Mouse (Mus musculus) forebrain, postnatal 0 days (tissue): ENCODE data around the gene Clasp2. TPM values are rescaled to one million over a fixed set of nuclear protein-coding genes. Genes with fewer than 3 reads are reported as not detected.

Experiments used
- ATAC-seq: fragments of 200-750 bp; cut with Nextera tagmentation; 2 replicates; pipeline ENCODE4 v1.8.0; 2017; ENCODE audit warnings: mild to moderate bottlenecking, moderate library complexity
- DNase-seq: peaks from one replicate; pipeline ENCODE4 v3.0.0-alpha.2; 2015
- H3K27ac ChIP-seq: fragments of 300-500 bp; sonication (generic); 2 replicates; pipeline ENCODE4 v1.5.1; 2014; ENCODE audit warnings: low read depth, mild to moderate bottlenecking, antibody characterized with exemption, low read length, moderate library complexity, mixed read lengths
- H3K27me3 ChIP-seq: fragments of 300-500 bp; sonication (generic); 2 replicates; pipeline ENCODE4 v1.6.1; 2014; ENCODE audit warnings: mild to moderate bottlenecking, low read length, mixed read lengths; ENCODE audit not compliant: insufficient read depth
- H3K36me3 ChIP-seq: fragments of 300-500 bp; sonication (generic); 2 replicates; pipeline ENCODE4 v1.6.1; 2014; ENCODE audit warnings: mild to moderate bottlenecking, moderate library complexity; ENCODE audit not compliant: insufficient read depth
- H3K4me1 ChIP-seq: fragments of 300-500 bp; sonication (generic); 2 replicates; pipeline ENCODE4 v1.6.1; 2014; ENCODE audit warnings: antibody characterized with exemption; ENCODE audit not compliant: insufficient read depth
- H3K4me2 ChIP-seq: fragments of 300-500 bp; sonication (generic); 2 replicates; pipeline ENCODE4 v1.6.1; 2014; ENCODE audit warnings: low read depth, mild to moderate bottlenecking, moderate library complexity
- H3K4me3 ChIP-seq: fragments of 300-500 bp; sonication (generic); 2 replicates; pipeline ENCODE4 v1.5.1; 2014; ENCODE audit warnings: low read depth, low read length, mixed read lengths
- H3K9ac ChIP-seq: fragments of 300-500 bp; sonication (generic); 2 replicates; pipeline ENCODE4 v1.6.1; 2014; ENCODE audit warnings: mild to moderate bottlenecking
- H3K9me3 ChIP-seq: fragments of 300-500 bp; sonication (generic); 2 replicates; pipeline ENCODE4 v1.6.1; 2016; ENCODE audit warnings: low read length
- CTCF ChIP-seq: sonication (generic); IDR thresholded peaks from 2 replicates; pipeline ENCODE4 v1.5.1; 2016; ENCODE audit warnings: antibody characterized with exemption, control low read depth, low read depth
- WGBS: fragments of 180-500 bp; shearing (Covaris S2); extraction: QIAGEN DNeasy Blood & Tissue Kit; methylation state at CpG from one replicate; pipeline ENCODE4 v1.1.7; 2014; 5-methylcytosine and 5-hydroxymethylcytosine counted together
- polyA plus RNA-seq: library from polyadenylated mRNA; unstranded; fragments of >200 nt; fragmentation: Nextera tagmentation; extraction: Ambion mirVana; gene quantifications from 2 replicates; pipeline ENCODE4 v1.2.1, GENCODE M21; 2015
- total RNA-seq: library from RNA; depleted of rRNA; stranded (reverse); fragments of >200 nt; gene quantifications from 2 replicates; pipeline ENCODE4 v1.2.3, GENCODE M21; 2014; rRNA removed

Gene Clasp2
- total and polyA plus RNA-seq, 2 experiments from 2014 or later: 95.6 to 278 TPM

- Histone ChIP-seq H3K9ac (no peak overlapping the region), H3K4me1 (no peaks in the 10 kb centered on the region), H3K4me2 (no peak overlapping the region), H3K27me3 (no peaks in the 10 kb centered on the region), H3K4me3 (no peak overlapping the region), H3K9me3 (no peaks in the 10 kb centered on the region), H3K36me3 (peaks cover 79% of the 10 kb centered on the region), H3K27ac (no peak overlapping the region)
- DNase-seq (no peak), ATAC-seq (no peak)
- no peak for TF ChIP-seq CTCF
- WGBS: 94% methylated on average over 7 of the region's 7 CpGs
Observed at GRCm38 (mm10) chr9:113968967-113969366, 227.7 kb downstream of the Clasp2 start.

Other genes starting within 250 kb of the Clasp2 start
- 20.7 and 34.7 TPM in 2 replicates for gene Pdcd6ip, start 33.2 kb upstream of the Clasp2 start, total RNA-seq
- gene Pdcd6ip, start 33.2 kb upstream of the Clasp2 start, polyA plus RNA-seq: 28.8 and 29.3 TPM in 2 replicates
- 77.9 and 92.5 TPM in 2 replicates for gene Ubp1, start 189.5 kb downstream of the Clasp2 start, total RNA-seq
- 12.6 and 17.8 TPM in 2 replicates for gene Ubp1, start 189.5 kb downstream of the Clasp2 start, polyA plus RNA-seq